8 mouse cellular contexts compared by ENCODE assay signal in the genomic region with DNA sequence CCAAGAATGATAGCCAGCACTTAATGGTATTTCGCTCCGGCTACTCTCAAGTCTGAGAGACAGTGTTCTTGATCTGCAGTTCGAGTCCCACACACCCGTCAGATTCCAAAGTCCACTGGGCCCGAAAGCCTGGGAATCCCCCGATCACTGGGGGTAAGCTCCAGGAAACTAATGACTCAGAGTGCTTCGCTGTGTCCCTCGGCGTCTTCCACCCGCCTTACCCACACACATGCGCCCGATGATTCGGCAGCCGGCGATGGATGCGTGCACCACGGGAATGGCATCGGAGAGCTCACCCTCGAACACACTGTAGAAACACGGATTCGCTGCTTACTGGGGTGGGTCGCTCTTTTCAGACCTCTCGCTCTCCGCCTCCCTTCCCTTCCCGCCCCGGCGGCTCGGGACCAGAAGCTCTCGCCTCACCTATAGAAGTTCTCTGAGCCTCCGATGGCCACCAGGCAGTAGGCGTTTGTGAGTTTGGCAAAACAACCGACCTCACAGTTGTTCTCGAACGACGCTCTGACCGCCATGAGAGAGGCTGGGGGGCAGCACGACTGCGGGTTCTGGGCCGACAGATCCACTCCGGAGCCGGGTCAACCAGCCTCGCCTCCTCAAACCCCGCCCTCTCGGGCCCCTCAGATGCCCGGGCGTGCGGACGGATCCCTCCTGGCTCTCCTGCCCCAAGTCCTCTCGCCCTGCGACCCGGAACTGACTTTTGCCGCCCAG. TPM values are rescaled to one million over a fixed set of nuclear protein-coding genes. Genes with fewer than 3 reads are reported as not detected.
DNase-seq lines count a peak whose midpoint lies in the region; ATAC-seq and TF ChIP-seq lines count a peak whose summit lies in the region.

No protein-coding gene starts in this region.

- H3K27ac ChIP-seq in heart, embryonic 12.5 days (ENCODE audit: poor library complexity, severe bottlenecking), result peak overlapping the region; percentile 73
- peak overlapping the region; percentile 68 for H3K27ac ChIP-seq in ES-Bruce4 (ENCODE audit: insufficient read depth, low read length)
- H3K27ac ChIP-seq in embryonic facial prominence, embryonic 12.5 days, result peak overlapping the region; percentile 82
- H3K27ac ChIP-seq in intestine, postnatal 0 days (ENCODE audit: low read depth, low read length), result peak overlapping the region; percentile 95

- peaks cover 18% of the 10 kb centered on the region for H3K4me1 ChIP-seq in heart, embryonic 12.5 days (replicated peaks)
- no peaks in the 10 kb centered on the region for H3K4me1 ChIP-seq in ES-Bruce4 (ENCODE audit: control insufficient read depth, insufficient read depth, low read length)
- peaks cover 18% of the 10 kb centered on the region for H3K4me1 ChIP-seq in embryonic facial prominence, embryonic 12.5 days
- no peaks in the 10 kb centered on the region for H3K4me1 ChIP-seq in intestine, postnatal 0 days (replicated peaks; ENCODE audit: control insufficient read depth, insufficient read depth, low read length)

- H3K9me3 ChIP-seq in heart, embryonic 12.5 days (replicated peaks), result no peaks in the 10 kb centered on the region
- H3K9me3 ChIP-seq in ES-Bruce4 (replicated peaks; ENCODE audit: control insufficient read depth, insufficient read depth, low read length, poor library complexity, severe bottlenecking), result no peaks in the 10 kb centered on the region
- no peaks in the 10 kb centered on the region for H3K9me3 ChIP-seq in embryonic facial prominence, embryonic 12.5 days
- H3K9me3 ChIP-seq in intestine, postnatal 0 days (ENCODE audit: control insufficient read depth), result no peaks in the 10 kb centered on the region

- H3K4me3 ChIP-seq in heart, embryonic 12.5 days, result peak overlapping the region; percentile 83
- H3K4me3 ChIP-seq in ES-Bruce4 (ENCODE audit: low read depth, low read length), result peak overlapping the region; percentile 97
- H3K4me3 ChIP-seq in embryonic facial prominence, embryonic 12.5 days, result peak overlapping the region; percentile 96
- H3K4me3 ChIP-seq in intestine, postnatal 0 days (ENCODE audit: low read depth, low read length), result peak overlapping the region; percentile 60

- no peak for TF ChIP-seq CTCF in ES-Bruce4 (IDR thresholded peaks at IDR 0.05; ENCODE audit: low read depth, low read length)
- no peak for TF ChIP-seq CTCF in intestine, postnatal 0 days (IDR thresholded peaks at IDR 0.05; ENCODE audit: low read depth)

- peak overlapping the region; percentile 88 for H3K9ac ChIP-seq in heart, embryonic 12.5 days
- peak overlapping the region; percentile 96 for H3K9ac ChIP-seq in ES-Bruce4 (ENCODE audit: low read depth, poor library complexity, severe bottlenecking)
- H3K9ac ChIP-seq in embryonic facial prominence, embryonic 12.5 days, result peak overlapping the region; percentile 81
- H3K9ac ChIP-seq in intestine, postnatal 0 days (ENCODE audit: low read depth, low read length), result peak overlapping the region; percentile 83

- intact Hi-C loops in heart, postnatal 36 days (cut with DNase I), result no loop called here

- ATAC-seq in heart, embryonic 12.5 days (ENCODE audit: insufficient number of reproducible peaks, low FRiP score), result peak; percentile 33
- ATAC-seq in embryonic facial prominence, embryonic 12.5 days (ENCODE audit: insufficient number of reproducible peaks, insufficient read depth, low FRiP score, low TSS enrichment), result peak; percentile 43
- ATAC-seq in intestine, postnatal 0 days, result peak; percentile 49
- peak; percentile 9; the same call in 1 of the 2 replicates for ATAC-seq in megakaryocyte progenitor cell, adult 5-6 weeks (replicated peaks; ENCODE audit: poor library complexity)

- 1% methylated on average over 52 of the region's 52 CpGs for WGBS in heart, embryonic 12.5 days
- 2% methylated on average over 52 of the region's 52 CpGs for WGBS in embryonic facial prominence, embryonic 12.5 days
- WGBS in intestine, postnatal 0 days, result under 1% methylated on average over 52 of the region's 52 CpGs

- no peak for DNase-seq in heart, postnatal 36 days
- DNase-seq in ovary, postnatal 36 days (ENCODE audit: low spot score), result no peak
- DNase-seq in gastrocnemius, adult 18-20 months (ENCODE audit: low spot score), result no peak

- TF ChIP-seq POLR2A in ES-Bruce4 (IDR thresholded peaks at IDR 0.05; ENCODE audit: insufficient read depth, low read length), result no peak

- H3K4me2 ChIP-seq in heart, embryonic 12.5 days, result peak overlapping the region; percentile 79
- H3K4me2 ChIP-seq in embryonic facial prominence, embryonic 12.5 days (replicated peaks), result peak overlapping the region; percentile 85
- H3K4me2 ChIP-seq in intestine, postnatal 0 days (replicated peaks; ENCODE audit: low read depth), result peak overlapping the region; percentile 74

- no peaks in the 10 kb centered on the region for H3K27me3 ChIP-seq in heart, embryonic 12.5 days (replicated peaks)
- no peaks in the 10 kb centered on the region for H3K27me3 ChIP-seq in ES-Bruce4 (ENCODE audit: control insufficient read depth, insufficient read depth, low read length, poor library complexity, severe bottlenecking)
- no peaks in the 10 kb centered on the region for H3K27me3 ChIP-seq in embryonic facial prominence, embryonic 12.5 days
- H3K27me3 ChIP-seq in intestine, postnatal 0 days (replicated peaks; ENCODE audit: control insufficient read depth, insufficient read depth, low read length), result no peaks in the 10 kb centered on the region

- H3K36me3 ChIP-seq in heart, embryonic 12.5 days, result peaks cover 28% of the 10 kb centered on the region
- peaks cover 20% of the 10 kb centered on the region for H3K36me3 ChIP-seq in ES-Bruce4 (ENCODE audit: control insufficient read depth, insufficient read depth, low read length, poor library complexity, severe bottlenecking)
- peaks cover 28% of the 10 kb centered on the region for H3K36me3 ChIP-seq in embryonic facial prominence, embryonic 12.5 days
- H3K36me3 ChIP-seq in intestine, postnatal 0 days (ENCODE audit: control insufficient read depth, insufficient read depth), result peaks cover 29% of the 10 kb centered on the region

- no peak for TF ChIP-seq EP300 in ES-Bruce4 (IDR thresholded peaks at IDR 0.05; ENCODE audit: insufficient read depth, low read depth, low read length)

RNA-seq across cellular contexts. Expression of gene Eif6, which starts 0.7 kb away (rescaled TPM):
- polyA plus RNA-seq in heart, embryonic 12.5 days (2016; fragmentation: Nextera tagmentation; extraction: Ambion mirVana), result 110 and 116 TPM in 2 replicates
- total RNA-seq in heart, postnatal 36 days (2021), result 10 to 100 TPM; 50.7 to 53.6 TPM
- polyA plus RNA-seq in ES-Bruce4 (2011; ENCODE audit: insufficient read depth, insufficient read length, low read depth, missing spikeins), result 92.4 and 114 TPM in 2 replicates
- polyA plus RNA-seq in embryonic facial prominence, embryonic 12.5 days (2016; fragmentation: Nextera tagmentation; extraction: Ambion mirVana), result 185 and 188 TPM in 2 replicates
- polyA plus RNA-seq in intestine, postnatal 0 days (2015; fragmentation: Nextera tagmentation; extraction: Ambion mirVana), result 318 and 321 TPM in 2 replicates
- 261 and 264 TPM in 2 replicates for total RNA-seq in megakaryocyte progenitor cell, adult 5-6 weeks (2015)
- 58.5 and 84.7 TPM in 2 replicates for total RNA-seq in megakaryocyte progenitor cell, adult 5-6 weeks (2017)
- total RNA-seq in gastrocnemius, adult 18-20 months (2021), result 10 to 100 TPM; 43.4 to 45.4 TPM

RNA-seq across cellular contexts. Expression of gene BC029722, which starts 6.8 kb away (rescaled TPM):
- 8.9 and 9.4 TPM in 2 replicates for polyA plus RNA-seq in heart, embryonic 12.5 days (2016; fragmentation: Nextera tagmentation; extraction: Ambion mirVana)
- 10 to 100 TPM; 26.2 to 27.7 TPM for total RNA-seq in heart, postnatal 36 days (2021)
- polyA plus RNA-seq in ES-Bruce4 (2011; ENCODE audit: insufficient read depth, insufficient read length, low read depth, missing spikeins), result 10.1 and 11.2 TPM in 2 replicates
- polyA plus RNA-seq in embryonic facial prominence, embryonic 12.5 days (2016; fragmentation: Nextera tagmentation; extraction: Ambion mirVana), result 12.9 and 13.4 TPM in 2 replicates
- polyA plus RNA-seq in intestine, postnatal 0 days (2015; fragmentation: Nextera tagmentation; extraction: Ambion mirVana), result 40.0 and 42.3 TPM in 2 replicates
- total RNA-seq in megakaryocyte progenitor cell, adult 5-6 weeks (2015), result 13.2 and 18.8 TPM in 2 replicates
- total RNA-seq in megakaryocyte progenitor cell, adult 5-6 weeks (2017), result 13.2 and 14.8 TPM in 2 replicates
- total RNA-seq in gastrocnemius, adult 18-20 months (2021), result 10 to 100 TPM; 27.8 to 29.5 TPM

RNA-seq across cellular contexts. Expression of gene Fam83c, which starts 8.6 kb away (rescaled TPM):
- polyA plus RNA-seq in heart, embryonic 12.5 days (2016; fragmentation: Nextera tagmentation; extraction: Ambion mirVana), result 0.06 and 0.15 TPM in 2 replicates
- total RNA-seq in heart, postnatal 36 days (2021), result not detected
- polyA plus RNA-seq in ES-Bruce4 (2011; ENCODE audit: insufficient read depth, insufficient read length, low read depth, missing spikeins), result 0.30 and 0.50 TPM in 2 replicates
- polyA plus RNA-seq in embryonic facial prominence, embryonic 12.5 days (2016; fragmentation: Nextera tagmentation; extraction: Ambion mirVana), result 0.36 and 0.38 TPM in 2 replicates
- polyA plus RNA-seq in intestine, postnatal 0 days (2015; fragmentation: Nextera tagmentation; extraction: Ambion mirVana), result 0.31 and 0.37 TPM in 2 replicates
- total RNA-seq in megakaryocyte progenitor cell, adult 5-6 weeks (2015), result not detected in 2 replicates
- not detected in 2 replicates for total RNA-seq in megakaryocyte progenitor cell, adult 5-6 weeks (2017)
- total RNA-seq in gastrocnemius, adult 18-20 months (2021), result not detected

RNA-seq across cellular contexts. Expression of gene Mmp24, which starts 50.9 kb away (rescaled TPM):
- polyA plus RNA-seq in heart, embryonic 12.5 days (2016; fragmentation: Nextera tagmentation; extraction: Ambion mirVana), result 0.05 TPM in 1 of 2 replicates, not detected in the other
- not detected for total RNA-seq in heart, postnatal 36 days (2021)
- polyA plus RNA-seq in ES-Bruce4 (2011; ENCODE audit: insufficient read depth, insufficient read length, low read depth, missing spikeins), result 0.18 and 0.26 TPM in 2 replicates
- 0.61 and 1.1 TPM in 2 replicates for polyA plus RNA-seq in embryonic facial prominence, embryonic 12.5 days (2016; fragmentation: Nextera tagmentation; extraction: Ambion mirVana)
- polyA plus RNA-seq in intestine, postnatal 0 days (2015; fragmentation: Nextera tagmentation; extraction: Ambion mirVana), result 0.17 and 0.22 TPM in 2 replicates
- not detected in 2 replicates for total RNA-seq in megakaryocyte progenitor cell, adult 5-6 weeks (2015)
- total RNA-seq in megakaryocyte progenitor cell, adult 5-6 weeks (2017), result under 0.01 TPM in 1 of 2 replicates, not detected in the other
- total RNA-seq in gastrocnemius, adult 18-20 months (2021), result not detected
